Mouse (Mus musculus) heart, postnatal 10 days (tissue): ENCODE data around the gene Git2. TPM values are rescaled to one million over a fixed set of nuclear protein-coding genes. Genes with fewer than 3 reads are reported as not detected.

ENCODE experiments used
- DNase-seq, 2 experiments: peaks; one replicate each; pipeline ENCODE4 v3.0.0; 2021
- intact Hi-C: fragments of 180-260 bp; cut with DNase I; formaldehyde crosslinking; loops from one replicate; pipeline ENCODE4 v1.15.1; 2025
- total RNA-seq, 2 experiments: library from RNA; stranded (reverse); gene quantifications; 2 replicates each; pipeline ENCODE4 v1.2.3; 2021

Git2 gene
- total RNA-seq, 2 experiments from 2014 or later = 48.0 to 52.2 TPM

DNA sequence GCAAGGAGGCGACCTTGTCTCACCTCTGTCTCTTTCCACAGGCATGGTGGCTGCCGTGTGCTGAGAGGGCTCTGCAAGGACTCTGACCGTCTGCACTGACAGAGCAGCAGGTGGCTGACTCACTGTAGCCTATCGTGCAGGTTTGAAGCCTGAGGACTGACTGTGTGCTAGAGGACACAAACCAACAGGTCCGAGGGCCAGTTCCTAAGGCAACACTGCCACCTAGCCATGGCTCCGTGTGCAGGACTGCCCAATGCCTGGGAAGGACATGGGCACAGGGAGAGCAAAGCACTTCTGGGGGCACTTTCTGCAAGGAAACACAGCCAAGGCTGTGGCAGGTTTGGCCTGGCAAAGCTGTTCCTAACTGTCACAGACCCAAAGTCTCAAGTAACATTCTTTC is 43.8 kb downstream of the Git2 start:
- intact Hi-C loops = no loop called here
- DNase-seq = no peak

DNA sequence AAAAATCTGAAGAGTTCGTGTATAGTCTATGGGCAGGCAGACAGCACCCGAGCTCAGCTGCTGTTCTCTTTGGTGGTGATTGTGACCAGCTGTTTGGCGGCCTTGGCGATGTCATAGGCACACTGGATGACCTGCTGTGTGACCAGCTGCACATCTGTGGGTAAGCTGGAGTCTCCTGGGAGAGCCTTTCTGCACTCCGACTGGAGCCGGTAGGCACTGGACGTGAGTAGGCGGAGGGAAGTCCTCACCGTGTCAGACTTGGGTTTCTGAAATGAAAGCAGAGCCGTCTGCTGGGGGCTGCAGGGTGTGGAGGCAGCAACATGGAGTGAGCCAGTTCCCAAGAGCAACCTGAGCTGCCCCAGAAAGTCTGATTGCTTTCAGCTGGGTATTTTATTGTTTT is 45.2 kb downstream of the Git2 start:
- peak; percentile 55 to 57 for DNase-seq
- intact Hi-C loops = no loop called here

DNA sequence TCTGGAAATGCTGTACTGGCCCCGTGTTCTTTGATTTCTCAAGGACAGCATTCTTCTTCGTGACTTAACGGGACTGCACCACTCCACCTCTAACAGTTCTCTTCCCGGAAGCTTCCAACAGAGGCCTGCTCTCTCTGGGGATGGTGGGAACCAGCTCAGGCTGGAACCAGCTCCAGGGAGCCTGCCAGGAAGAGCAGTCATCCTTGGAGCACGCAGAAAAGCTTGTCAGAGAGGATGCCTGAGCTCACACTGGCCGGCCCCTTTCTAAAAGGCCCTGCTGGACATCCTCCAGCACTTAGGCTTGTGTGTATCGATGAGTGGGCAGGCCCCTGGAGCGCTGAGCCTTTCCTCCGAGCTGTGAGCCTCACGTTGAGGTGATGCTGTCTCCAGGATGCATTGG is 47.2 kb downstream of the Git2 start:
- intact Hi-C loops = no loop called here
- DNase-seq = peak; percentile 66 to 68

DNA sequence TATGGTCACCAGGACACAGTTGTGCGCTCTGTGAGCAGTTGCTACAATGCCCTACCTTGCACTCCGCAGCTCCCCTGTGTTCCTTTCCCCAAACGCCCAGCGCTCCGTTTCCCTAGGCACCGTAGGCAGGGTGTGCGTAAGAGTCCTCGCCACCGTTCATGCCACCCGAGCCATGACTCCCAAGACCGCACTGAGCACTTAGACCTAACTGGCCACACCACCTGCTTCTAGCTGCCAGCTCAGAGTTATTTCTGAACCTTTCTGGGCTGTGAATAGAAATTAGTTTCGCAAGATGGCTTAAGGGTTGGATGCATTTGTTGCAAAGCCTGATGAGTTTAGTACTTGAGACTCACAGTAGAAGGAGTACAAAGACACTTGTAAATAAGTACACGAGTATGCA is 52.5 kb downstream of the Git2 start:
- intact Hi-C loops = no loop called here
- no peak for DNase-seq

DNA sequence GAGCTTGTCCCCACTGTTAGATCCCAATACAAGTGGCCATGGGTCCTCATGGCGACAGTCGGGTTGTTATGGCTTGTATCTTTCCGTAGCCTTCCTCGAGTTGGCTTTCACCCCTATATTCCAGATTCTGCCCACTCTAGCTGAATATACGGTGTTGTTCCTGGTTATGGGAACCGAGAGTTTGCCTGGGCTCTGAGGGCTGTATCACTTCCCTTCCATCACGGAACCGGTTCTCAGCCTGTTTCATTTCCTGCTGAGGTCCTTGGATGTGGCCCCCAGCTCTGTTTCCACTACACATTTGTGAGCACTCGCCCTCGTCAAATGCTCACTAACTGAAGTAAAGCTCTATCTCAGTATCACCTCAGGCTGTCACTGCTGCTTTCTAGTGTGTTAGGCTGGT is 53.3 kb downstream of the Git2 start:
- intact Hi-C loops = no loop called here

DNA sequence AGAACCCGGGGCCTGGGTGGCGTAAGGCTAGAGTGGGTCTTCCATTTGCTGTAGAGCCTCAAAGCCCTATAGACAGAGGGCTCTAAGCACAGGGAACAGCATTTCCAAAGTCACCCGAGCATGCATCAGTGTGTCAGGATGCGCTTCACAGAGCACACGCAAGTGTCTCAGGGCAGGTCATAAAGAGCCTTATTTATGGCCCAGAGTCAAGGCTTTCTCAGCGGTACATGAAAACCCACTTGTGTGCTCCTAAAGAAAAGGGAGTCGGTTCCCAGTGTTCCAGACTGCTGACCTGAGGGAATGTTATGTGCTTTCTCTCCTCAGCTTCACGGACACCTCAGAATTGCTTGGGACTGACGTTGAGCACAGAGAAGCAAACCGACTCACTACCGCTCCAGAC is 54.5 kb downstream of the Git2 start:
- intact Hi-C loops = no loop called here
- no peak for DNase-seq

More for the DNA sequence above, 53.3 kb downstream of the Git2 start:
- no peak for DNase-seq

DNA sequence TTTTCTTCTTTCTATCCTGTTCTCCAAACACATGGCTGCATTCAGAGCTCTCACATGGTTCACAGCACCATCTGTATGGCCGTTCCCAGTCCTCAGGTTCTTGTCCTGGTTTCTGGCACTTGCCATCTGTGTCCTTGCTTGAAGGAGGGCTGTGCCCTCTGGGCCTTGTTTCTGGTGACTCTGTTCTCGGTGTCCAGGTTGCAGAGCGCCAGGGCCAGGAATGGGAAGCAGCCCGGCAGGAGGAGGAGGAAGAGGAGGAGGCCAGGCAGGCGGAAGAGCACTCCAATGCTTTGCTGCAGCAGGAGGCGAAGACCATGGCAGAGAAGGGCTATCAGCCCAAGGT is 55.4 kb downstream of the Git2 start:
- DNase-seq = no peak
- intact Hi-C loops = no loop called here

DNA sequence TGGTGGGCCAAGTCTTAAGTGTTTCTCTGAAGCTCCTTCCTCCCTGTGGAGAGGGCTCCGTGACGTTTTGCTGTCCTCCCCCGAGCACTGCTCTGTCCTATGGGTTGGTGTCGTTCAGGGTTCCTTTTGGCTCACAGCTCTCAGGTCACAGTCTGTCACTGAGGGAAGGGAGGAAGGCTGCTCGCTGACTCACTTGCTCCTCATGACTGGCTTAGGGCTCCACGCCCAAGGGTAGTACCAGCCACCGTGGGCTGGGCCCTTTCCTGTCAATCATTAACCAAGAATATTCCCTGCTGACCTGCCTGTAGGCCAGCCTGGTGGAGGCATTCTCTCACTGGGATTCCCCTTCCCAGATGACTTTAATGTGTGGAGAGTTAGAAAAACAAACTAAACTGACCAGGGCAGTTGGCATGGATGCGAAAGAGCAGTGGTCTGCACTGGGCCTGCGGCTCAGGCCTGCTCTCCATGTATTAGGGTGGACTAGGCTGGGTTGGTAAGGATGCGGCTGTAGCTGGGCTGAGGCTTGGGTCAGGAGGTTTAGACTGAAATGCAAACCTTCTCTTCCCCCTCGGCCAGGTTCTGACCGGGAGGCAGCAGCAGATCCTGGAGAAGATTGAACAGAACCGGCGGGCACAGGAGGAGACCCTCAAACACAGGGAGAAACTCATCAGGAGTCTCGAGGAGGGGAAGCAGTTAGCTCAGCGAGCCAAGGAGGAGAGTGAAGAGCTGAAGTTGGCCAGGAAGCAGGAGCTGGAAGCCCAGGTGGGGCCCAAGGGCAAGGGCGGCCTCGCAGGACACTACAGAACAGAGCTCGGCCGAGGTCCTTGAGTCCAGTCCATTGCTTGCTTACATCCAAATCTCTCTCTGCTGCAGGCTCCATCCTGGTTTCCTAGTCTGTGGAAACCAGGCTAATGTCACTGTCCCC is 56.1 kb downstream of the Git2 start:
- intact Hi-C loops = no loop called here
- DNase-seq = no peak

DNA sequence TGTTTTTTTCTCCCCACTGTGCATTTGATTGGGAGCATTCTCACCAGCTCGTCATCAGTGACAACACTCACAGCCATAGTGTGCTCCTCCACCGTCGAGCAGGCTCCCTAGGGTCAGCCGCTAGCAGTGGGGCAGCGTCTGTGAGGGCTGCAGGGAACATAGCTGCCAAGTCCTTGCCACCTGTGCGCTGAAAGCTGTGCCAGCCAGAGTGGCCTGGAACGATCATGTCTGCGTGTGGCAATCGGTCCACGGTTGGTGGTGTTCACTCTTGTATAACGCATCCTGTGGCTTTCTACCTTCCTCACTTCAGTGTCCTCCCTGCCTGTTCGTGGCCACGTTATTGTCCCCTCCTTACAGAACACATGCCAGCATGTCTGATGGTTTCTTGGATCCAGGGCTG is 56.8 kb downstream of the Git2 start:
- no peak for DNase-seq
- intact Hi-C loops = no loop called here

DNA sequence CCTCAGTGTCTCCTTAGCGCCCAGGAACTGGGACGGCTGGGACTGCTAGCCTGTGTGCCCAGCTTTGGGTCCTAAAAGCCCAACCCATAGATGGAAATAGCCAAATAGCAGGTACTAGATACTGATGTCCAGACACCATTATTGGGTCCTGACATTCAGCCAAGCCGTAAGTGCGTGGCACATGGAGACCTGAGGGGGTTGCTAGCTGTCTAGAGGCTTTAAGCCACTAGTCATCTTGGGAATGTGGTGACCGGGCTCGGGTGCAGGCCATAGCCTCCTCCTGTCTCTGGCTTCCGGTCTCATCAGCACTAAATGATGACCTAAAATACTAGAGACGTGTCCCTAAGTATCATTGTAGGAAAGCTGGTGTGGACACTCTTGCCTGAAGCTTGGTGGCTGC is 57.4 kb downstream of the Git2 start:
- DNase-seq = no peak
- intact Hi-C loops = no loop called here

DNA sequence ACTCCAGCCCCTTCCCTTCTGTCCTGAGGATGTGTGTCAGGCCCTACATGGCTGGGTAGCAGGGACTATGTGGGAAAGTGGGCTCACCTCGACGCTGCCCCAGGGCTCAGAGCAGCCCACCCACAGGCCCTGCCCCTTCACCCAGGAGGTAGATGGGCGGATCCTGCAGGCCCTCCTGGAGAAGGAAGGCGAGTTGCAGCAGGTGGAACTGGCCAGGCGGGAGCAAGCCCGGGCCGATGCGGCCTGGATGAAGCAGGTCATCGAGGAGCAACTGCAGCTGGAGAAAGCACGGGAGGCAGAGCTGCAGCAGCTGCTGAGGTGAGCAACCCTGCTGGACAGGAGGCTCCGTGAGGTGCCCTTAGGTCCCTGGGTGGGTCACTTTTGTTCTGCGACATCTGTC is 58.0 kb downstream of the Git2 start:
- DNase-seq = no peak
- intact Hi-C loops = no loop called here

DNA sequence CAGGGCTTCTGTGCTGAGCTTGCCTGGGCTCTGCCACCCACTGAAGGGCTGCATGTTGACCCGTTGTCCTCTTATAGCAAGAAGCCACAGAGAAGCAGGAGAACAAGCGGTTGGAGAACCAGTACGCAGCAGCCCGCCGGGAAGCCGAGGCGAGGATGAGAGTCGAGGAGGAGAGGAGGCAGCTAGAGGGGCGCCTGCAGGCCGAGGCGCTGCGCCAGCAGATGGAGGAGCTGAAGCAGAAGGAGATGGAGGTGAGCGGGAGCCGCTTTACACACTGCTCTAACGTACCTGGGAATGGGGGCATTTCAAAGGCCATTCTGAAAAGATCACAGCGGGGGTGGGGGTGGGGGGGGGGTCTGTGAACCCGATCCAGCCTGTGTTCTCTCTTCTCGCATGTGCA is 60.8 kb downstream of the Git2 start:
- DNase-seq = no peak
- intact Hi-C loops = no loop called here

DNA sequence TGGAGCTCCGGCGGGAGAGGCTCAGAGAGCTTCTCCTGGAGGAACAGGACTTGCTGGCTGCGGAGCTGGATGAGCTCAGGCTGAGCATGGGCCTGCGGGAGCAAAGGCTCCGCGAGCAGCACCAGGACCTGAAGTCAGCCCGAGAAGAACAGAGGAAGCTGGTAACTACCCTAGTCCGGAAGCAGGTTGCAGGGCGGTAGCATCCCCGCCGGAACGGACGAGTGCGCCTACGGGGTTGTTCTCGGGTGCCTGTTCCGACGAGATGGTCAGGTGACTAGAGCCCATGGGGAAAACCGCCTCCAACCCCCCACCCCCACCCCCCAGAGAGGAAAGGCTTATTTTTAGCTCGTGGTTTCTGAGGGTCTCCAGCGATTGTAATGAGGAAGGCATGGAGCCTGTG is 66.0 kb downstream of the Git2 start:
- DNase-seq = no peak
- intact Hi-C loops = loop anchor here (5.0 kb wide), 2 partner anchors 63 to 98 kb away; partner anchors contain the start of gene Ankrd13a

DNA sequence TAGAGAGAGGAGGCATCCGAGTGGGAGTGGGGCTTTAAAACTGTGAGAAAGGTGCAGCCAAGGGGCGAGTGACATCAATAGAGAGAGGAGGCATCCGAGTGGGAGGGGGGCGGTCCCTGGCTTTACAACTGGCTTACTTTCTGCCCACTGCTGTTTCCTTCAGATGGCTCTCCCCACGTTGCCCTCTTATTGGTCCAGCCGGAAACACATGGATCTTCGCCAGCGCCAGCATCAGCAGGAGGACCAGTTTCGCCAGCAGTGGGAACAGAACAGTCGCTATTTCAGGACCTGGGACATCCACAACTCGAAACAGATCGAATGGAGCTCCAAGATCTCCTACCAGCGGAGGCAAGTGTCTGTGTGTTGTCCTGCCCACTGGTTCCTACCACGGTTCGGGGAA is 66.8 kb downstream of the Git2 start:
- no peak for DNase-seq
- intact Hi-C loops = loop anchor here (5.0 kb wide), 2 partner anchors 64 to 99 kb away; partner anchors contain the start of gene Ankrd13a

DNA sequence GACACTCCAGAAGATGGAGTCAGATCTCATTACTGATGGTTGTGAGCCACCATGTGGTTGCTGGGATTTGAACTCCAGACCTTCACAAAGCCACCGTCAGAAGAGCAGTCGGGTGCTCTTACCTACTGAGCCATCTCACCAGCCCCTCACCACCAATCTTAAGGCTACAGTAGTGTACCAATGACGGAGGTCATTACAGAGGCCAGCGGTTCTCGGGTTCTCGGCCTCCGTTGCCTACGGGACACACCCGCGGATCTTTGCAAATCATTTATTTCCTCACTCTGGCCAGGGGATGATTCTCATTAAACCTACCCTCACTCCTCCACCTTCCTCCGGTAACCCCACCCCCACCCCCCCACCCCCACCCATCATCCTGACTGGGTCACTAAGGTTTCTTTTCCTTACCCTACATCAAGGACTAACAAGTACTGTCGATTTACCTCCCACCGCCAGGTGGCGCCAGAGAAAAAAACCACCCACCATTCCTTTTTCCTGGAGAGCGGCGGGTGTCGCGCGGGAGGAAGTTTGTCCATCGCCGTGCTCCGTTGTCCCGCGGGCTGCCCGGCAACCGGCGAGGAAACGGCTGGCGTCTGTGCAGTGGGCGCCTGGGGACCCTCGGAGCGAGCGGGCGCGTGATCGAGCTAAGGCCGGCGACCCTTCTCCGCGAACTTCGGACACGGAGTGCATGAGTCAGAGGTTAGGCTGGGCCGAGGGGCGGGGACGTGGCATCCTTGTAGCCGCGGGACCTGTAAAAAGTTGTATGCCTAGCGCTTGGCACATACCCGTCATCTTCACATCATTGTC is 67.8 kb downstream of the Git2 start, which contains the start of gene Tchp:
TSS of gene Tchp (plus strand) at position 496 of the 804 bp plus-strand sequence.
- DNase-seq = peak; percentile 96 to 98
- intact Hi-C loops = loop anchor here (5.0 kb wide), 2 partner anchors 65 to 100 kb away; partner anchors contain the start of gene Ankrd13a

DNA sequence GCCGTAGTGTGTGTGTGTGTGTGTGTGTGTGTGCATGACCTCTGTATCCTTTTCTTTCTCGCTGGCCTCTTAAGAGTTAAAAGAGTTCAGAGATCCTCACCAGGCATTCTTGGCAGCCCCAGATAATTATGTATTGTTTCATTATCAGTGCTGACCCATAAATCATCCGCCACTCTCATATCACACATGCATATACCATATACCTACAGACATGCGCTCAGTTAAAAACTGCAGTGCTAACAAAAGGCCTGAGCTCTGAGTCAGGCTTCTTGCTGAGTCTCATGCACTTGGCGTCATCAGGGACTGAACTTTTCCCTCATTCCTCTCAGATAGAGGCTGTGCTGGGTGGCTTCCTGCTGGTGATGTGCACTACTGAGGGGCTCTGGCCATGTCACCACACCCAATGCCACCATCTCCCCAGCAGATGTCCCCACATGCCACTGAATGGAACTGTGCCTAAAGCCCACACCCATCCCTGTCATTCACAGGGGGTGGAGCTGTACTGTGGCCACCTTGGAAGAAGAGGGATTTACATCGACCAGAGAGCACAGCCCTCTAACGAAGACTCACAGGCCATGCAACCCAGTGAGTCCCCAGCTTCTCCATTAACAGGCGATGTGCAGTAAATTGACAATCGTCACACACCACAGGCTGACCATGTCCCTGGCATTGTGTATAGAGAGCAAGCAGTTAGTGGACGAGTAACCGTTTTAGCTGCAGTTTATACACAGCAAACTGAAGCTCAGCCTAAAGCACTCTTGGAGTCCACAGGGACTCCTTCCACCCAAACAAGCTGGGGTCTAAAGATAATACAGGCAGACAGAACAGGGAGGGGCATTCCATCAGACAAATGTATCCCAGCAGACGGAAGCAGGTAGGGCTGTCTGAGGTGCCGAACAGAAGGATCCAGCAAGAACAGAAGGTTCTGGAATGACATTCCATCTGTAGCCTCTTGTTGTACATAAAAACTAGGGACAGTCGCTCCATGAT is 72.6 kb downstream of the Git2 start:
- peak; percentile 43 to 64 for DNase-seq
- intact Hi-C loops = loop anchor here (2.0 to 5.0 kb wide), 2 partner anchors 156 to 200 kb away; partner anchors contain the start of gene Gm9936

DNA sequence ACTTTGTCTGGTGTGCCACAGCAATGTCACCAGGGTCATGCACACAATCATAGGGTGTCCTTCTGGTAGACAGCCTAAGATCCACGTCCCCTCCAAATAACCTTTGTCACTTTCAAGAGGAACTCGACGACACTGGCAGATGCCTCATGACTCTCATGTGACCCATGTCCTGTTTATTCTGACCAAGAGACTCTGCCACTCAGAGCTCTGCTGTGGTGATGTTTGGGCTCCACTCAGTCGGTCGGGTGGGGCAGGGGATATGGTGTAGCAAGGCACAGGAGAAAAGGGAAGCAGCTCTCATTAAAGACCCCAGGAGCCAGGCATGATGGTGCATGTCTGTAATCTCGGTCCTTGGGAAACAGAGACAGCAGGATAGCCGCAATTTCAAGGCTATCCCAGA is 76.3 kb downstream of the Git2 start:
- intact Hi-C loops = no loop called here
- peak in 1 of 2 experiments; percentile 27 for DNase-seq

DNA sequence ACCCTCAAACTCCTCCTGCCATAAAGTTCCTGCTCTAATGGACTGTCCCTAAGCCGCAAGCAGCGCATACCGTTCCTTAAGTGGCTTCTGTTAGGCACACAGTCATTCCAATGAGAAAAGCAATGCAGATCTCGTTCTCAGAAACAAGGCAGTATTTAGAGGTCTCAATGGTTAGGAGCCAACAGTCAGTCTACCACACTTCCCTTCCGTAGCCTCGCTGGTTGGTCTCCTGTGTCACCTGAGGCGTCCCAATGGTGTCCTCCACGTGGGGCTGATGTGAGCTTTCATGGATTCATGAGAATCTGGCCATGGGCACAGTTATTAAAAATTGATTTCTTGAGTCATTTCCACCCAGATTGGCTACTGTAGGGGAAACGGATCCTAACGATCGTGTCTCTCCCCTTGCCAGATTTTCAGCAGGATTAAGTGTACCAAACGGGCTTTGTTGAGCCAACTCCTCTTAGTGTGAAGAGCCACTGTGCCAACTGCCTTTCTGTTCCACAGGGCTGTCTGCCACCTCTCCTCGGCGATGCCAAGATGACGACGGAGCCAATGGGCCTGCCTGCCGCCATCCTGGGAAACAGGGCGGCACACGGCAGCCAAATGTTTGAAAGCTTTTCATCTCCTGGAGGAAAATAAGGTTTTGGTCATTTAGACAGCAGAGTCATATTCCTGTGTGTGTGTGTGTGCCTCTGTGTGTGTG is 77.1 kb downstream of the Git2 start:
- intact Hi-C loops = no loop called here
- peak; percentile 63 to 69 for DNase-seq

DNA sequence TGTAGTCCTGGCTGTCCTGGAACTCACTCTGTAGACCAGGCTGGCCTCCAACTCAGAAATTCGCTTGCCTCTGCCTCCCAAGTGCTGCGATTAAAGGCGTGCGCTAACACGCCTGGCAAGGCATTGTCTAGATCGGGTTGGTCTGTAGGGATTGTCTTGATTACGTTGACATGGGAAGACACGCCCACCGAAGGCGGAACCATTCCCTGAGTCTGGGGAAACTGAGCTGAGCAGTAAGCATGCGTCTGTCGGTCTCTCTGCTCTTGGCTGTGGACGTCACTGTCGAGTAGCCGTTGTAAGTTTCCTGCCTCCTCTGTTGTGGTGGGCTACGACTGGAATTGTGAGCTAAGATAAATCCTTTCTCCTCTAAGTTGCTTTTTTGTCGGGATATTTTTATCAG is 78.4 kb downstream of the Git2 start:
- intact Hi-C loops = no loop called here
- no peak for DNase-seq

DNA sequence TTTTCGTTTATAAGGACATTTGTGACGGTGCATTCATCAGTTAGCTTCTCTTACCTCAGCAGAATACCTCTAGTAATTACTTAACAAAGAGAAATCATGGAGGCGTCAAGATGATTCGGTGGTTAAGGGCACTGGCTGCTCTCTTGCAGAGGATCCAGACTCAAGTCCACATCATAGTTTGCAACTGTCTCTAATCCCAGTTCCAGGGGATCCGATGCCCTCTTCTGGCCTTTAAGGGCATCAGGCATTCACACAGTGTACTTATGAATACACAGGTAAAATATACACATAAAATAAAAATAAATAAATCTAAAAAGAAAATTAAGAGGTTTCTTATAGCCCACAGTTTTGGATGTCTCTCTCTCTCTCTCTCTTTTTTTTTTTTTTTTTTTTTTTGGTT is 79.5 kb downstream of the Git2 start:
- no peak for DNase-seq
- intact Hi-C loops = no loop called here
